Mouse (Mus musculus): Measurements from ENCODE around the gene Rnf115.

- TF ChIP-seq CTCF (IDR thresholded peaks at IDR 0.05; ENCODE audit: low read depth, low read length) (no peak), POLR2A (IDR thresholded peaks at IDR 0.05; ENCODE audit: extremely low read depth, insufficient read depth, low read length) (no peak)
Measured at GRCm38 (mm10) chr3:96834587-96835348, 107.3 kb downstream of the Rnf115 start.
